Mouse (Mus musculus): ENCODE data around the gene Foxf2.

The Foxf2 gene

GRCm38 (mm10) chr13:31626183-31626801, 676 bp downstream of the Foxf2 start:
- DNase-seq (ENCODE audit: low read depth, low spot score) = no peak

- DNase-seq (ENCODE audit: low read depth, low spot score) = no peak
Measured at GRCm38 (mm10) chr13:31626991-31627625, 1.5 kb downstream of the Foxf2 start.

- DNase-seq (ENCODE audit: low read depth, low spot score) = no peak
Measured at GRCm38 (mm10) chr13:31627864-31628690, 2.5 kb downstream of the Foxf2 start.

- no peak for DNase-seq (ENCODE audit: low read depth, low spot score)
Measured at GRCm38 (mm10) chr13:31628691-31629180, 3.1 kb downstream of the Foxf2 start.

- DNase-seq (ENCODE audit: low read depth, low spot score) = no peak
Measured at GRCm38 (mm10) chr13:31629321-31629851, 3.8 kb downstream of the Foxf2 start.

- no peak for DNase-seq (ENCODE audit: low read depth, low spot score)
Measured at GRCm38 (mm10) chr13:31630051-31630450, 4.4 kb downstream of the Foxf2 start.

- no peak for DNase-seq (ENCODE audit: low read depth, low spot score)
Measured at GRCm38 (mm10) chr13:31630551-31630950, 4.9 kb downstream of the Foxf2 start.

- DNase-seq (ENCODE audit: low read depth, low spot score) = no peak
Measured at GRCm38 (mm10) chr13:31631291-31631690, 5.7 kb downstream of the Foxf2 start.

GRCm38 (mm10) chr13:31632450-31632849, 6.8 kb downstream of the Foxf2 start:
- DNase-seq (ENCODE audit: low read depth, low spot score) = no peak

GRCm38 (mm10) chr13:31633259-31633658, 7.6 kb downstream of the Foxf2 start:
- DNase-seq (ENCODE audit: low read depth, low spot score) = no peak

GRCm38 (mm10) chr13:31635546-31635945, 9.9 kb downstream of the Foxf2 start:
- DNase-seq (ENCODE audit: low read depth, low spot score) = no peak

- no peak for DNase-seq (ENCODE audit: low read depth, low spot score)
Measured at GRCm38 (mm10) chr13:31641517-31641916, 15.9 kb downstream of the Foxf2 start.

GRCm38 (mm10) chr13:31652131-31652745, 26.6 kb downstream of the Foxf2 start:
- DNase-seq (ENCODE audit: low read depth, low spot score) = no peak

- no peak for DNase-seq (ENCODE audit: low read depth, low spot score)
Measured at GRCm38 (mm10) chr13:31656249-31656648, 30.6 kb downstream of the Foxf2 start.

GRCm38 (mm10) chr13:31658212-31658611, 32.6 kb downstream of the Foxf2 start:
- no peak for DNase-seq (ENCODE audit: low read depth, low spot score)

- DNase-seq (ENCODE audit: low read depth, low spot score) = peak; percentile 45
Measured at GRCm38 (mm10) chr13:31658963-31659362, 33.3 kb downstream of the Foxf2 start.

- DNase-seq (ENCODE audit: low read depth, low spot score) = no peak
Measured at GRCm38 (mm10) chr13:31661211-31661610, 35.6 kb downstream of the Foxf2 start.

GRCm38 (mm10) chr13:31665376-31665775, 39.8 kb downstream of the Foxf2 start:
- no peak for DNase-seq (ENCODE audit: low read depth, low spot score)

GRCm38 (mm10) chr13:31667919-31668524, 42.4 kb downstream of the Foxf2 start:
- DNase-seq (ENCODE audit: low read depth, low spot score) = no peak

GRCm38 (mm10) chr13:31672093-31672492, 46.5 kb downstream of the Foxf2 start:
- no peak for DNase-seq (ENCODE audit: low read depth, low spot score)

Measured in retina, postnatal 7 days (tissue).